Mouse (Mus musculus): ENCODE data around the gene Rbks. TPM values are rescaled to one million over a fixed set of nuclear protein-coding genes. Genes with fewer than 3 reads are reported as not detected.

Gene Rbks
- 10 to 100 TPM; 14.6 to 19.4 TPM for polyA plus RNA-seq (2017; shearing (Covaris generic))

DNA sequence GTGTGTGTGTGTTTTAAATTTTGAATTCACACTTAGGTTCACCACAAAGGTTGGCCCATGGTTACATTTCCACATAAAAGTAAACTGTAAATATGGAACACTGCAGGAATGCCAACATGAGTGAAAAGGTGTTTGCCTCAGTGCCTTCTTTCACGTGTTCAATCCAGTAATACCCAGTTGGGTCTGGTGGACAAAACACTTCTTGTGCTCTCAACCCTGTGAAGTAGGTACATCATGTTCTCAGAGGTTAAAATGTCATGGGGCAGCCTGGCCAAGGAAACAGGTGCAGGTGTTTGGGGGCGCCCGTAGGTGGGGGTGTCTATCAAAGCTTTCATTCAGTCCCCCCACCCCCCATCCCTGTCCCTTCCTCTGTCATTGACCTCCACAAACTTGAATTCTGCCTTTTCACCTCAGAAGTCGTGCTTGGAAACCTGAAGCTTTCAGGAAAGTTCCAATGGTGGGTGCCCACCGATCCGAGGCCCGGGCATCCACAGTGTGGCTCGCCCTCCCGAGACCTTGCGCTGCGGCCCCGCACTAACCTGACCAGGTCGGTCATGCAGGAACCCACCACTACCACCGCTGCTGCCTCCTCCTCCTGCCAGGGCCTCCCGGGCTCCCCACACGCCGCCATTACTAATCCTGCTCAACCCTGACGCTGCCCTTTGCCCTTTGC is at the start of gene Rbks:
Gene Rbks (minus strand): TSS at position 657 of the 673 bp plus-strand sequence.

GRCm38 (mm10) chr5:31697644-31698296 is 343 bp upstream of the Rbks start, which contains the start of gene Babam2:
Gene Babam2, plus strand, starts transcription at chr5:31697684.

GRCm38 (mm10) chr5:31596481-31597429 is 100.7 kb downstream of the Rbks start, which contains the start of gene Mrpl33:
Gene Mrpl33, plus strand, starts transcription at chr5:31596935.

Other genes with a start within 250 kb of the Rbks start
- 10 to 100 TPM; 53.9 to 61.7 TPM for gene Zfp512, start 245.2 kb downstream of the Rbks start, polyA plus RNA-seq (2017; shearing (Covaris generic))
- gene 4930548H24Rik, start 211.9 kb downstream of the Rbks start, polyA plus RNA-seq (2017; shearing (Covaris generic)): 1 to 10 TPM in 1 of 2 experiments, under 1 TPM in 1; 0.35 to 2.4 TPM
- 10 to 100 TPM; 32.8 to 48.0 TPM for gene Gpn1, start 202.9 kb downstream of the Rbks start, polyA plus RNA-seq (2017; shearing (Covaris generic))
- gene Slc4a1ap, start 170.6 kb downstream of the Rbks start, polyA plus RNA-seq (2017; shearing (Covaris generic)): 10 to 100 TPM; 51.0 to 58.9 TPM
- 10 to 100 TPM; 27.0 to 33.5 TPM for gene Supt7l, start 169.8 kb downstream of the Rbks start, polyA plus RNA-seq (2017; shearing (Covaris generic))
- gene Mrpl33, start 100.7 kb downstream of the Rbks start, polyA plus RNA-seq (2017; shearing (Covaris generic)): 100 to 1,000 TPM; 201 to 233 TPM
- 10 to 100 TPM; 37.7 to 51.3 TPM for gene Babam2, start 57 bp upstream of the Rbks start, polyA plus RNA-seq (2017; shearing (Covaris generic))

Data from inflammation-experienced regulatory T-cells (primary cell).